Comparison of ENCODE assay signal across 17 mouse cellular contexts in the genomic region with DNA sequence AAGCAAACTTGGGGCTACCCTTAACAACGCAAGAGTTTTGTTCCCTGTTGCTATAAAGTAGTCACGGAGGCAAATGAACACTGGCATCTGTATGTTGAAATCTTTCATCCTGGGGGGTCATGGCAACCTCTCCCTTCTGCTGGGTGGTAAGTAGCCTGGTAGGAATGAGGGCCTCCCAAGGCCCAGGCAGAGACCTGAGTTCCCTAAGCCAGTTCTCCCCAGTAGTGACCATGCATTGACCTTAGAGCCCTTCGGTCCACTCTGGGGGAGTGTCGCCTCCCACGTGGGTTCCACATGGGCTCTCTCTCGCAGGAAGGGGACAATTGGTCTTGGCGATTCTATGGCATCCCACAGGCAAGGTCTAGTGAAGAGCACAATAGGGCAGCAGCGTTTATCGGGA. TPM values are rescaled to one million over a fixed set of nuclear protein-coding genes. Genes with fewer than 3 reads are reported as not detected.
"Had no signal": no experiment of that assay in that cellular context is flagged by ENCODE, and none has a peak within 500 bp of the region (broad histone marks: within the 10 kb centered on the region; RNA-seq: fewer than 3 reads in every experiment).

No protein-coding gene starts in this region.

- H3K36me3 ChIP-seq: neural tube, embryonic 15.5 days had no signal

- H3K9me3 ChIP-seq: limb, embryonic 13.5 days; lung, embryonic 15.5 days; midbrain, embryonic 13.5 days; neural tube, embryonic 15.5 days had no signal

- H3K27me3 ChIP-seq: limb, embryonic 13.5 days; lung, embryonic 15.5 days; midbrain, embryonic 13.5 days; neural tube, embryonic 15.5 days had no signal

- H3K27ac ChIP-seq: kidney, postnatal 0 days; limb, embryonic 13.5 days; liver, embryonic 14.5 days; midbrain, embryonic 13.5 days; neural tube, embryonic 15.5 days had no signal

- DNase-seq: kidney, adult 11 months; kidney, adult 9 months; kidney, postnatal 36 days; right cerebral cortex, adult 18-20 months; right cerebral cortex, postnatal 25 days; thymus, adult 2 months; thymus, postnatal 25 days had no signal

- H3K4me3 ChIP-seq: layer of hippocampus, adult 2 months; midbrain, embryonic 13.5 days had no signal

- H3K9ac ChIP-seq: liver, embryonic 14.5 days; lung, embryonic 15.5 days; neural tube, embryonic 15.5 days had no signal

RNA-seq across cellular contexts. Expression of a gene that starts 10.5 kb away (rescaled TPM):
- total RNA-seq: layer of hippocampus, adult 2 months; layer of hippocampus, postnatal 10 days had no signal
- polyA plus RNA-seq: myocyte; small intestine, adult 2 months had no signal
